Mouse (Mus musculus) bone marrow macrophage, adult 2 months (primary cell): Measurements from ENCODE around the gene Cry2.

Source experiments
- CTCF ChIP-seq: IDR thresholded peaks from 2 replicates; pipeline ENCODE4 v1.5.1; 2012; ENCODE audit warnings: low read depth, mild to moderate bottlenecking, low read length, moderate library complexity
- POLR2A ChIP-seq: IDR thresholded peaks from 2 replicates; pipeline ENCODE4 v1.6.1; 2012; ENCODE audit warnings: mild to moderate bottlenecking, low read depth, low read length, borderline replicate concordance

- TF ChIP-seq CTCF (no peak), POLR2A (no peak)
These were observed 8.5 kb downstream of the Cry2 start for GRCm38 (mm10) chr2:92425366-92425765.
